Mouse (Mus musculus): Measurements from ENCODE around the gene Hecw2.

GRCm38 (mm10) chr1:54106756-54107155, 88.2 kb downstream of the Hecw2 start:
- TF ChIP-seq POLR2A (IDR thresholded peaks at IDR 0.05; ENCODE audit: low read depth, low read length): no peak
- no peak for TF ChIP-seq CTCF (IDR thresholded peaks at IDR 0.05; ENCODE audit: borderline replicate concordance, insufficient read depth, low read length)
